Mouse (Mus musculus) splenic B cell, adult 2 months (primary cell): ENCODE data around the gene Gm42420.

Experiments used
- DNase-seq: peaks from one replicate; pipeline ENCODE4 v3.0.0-alpha.2; 2011; ENCODE audit warnings: low read depth, low spot score
- H3K27me3 ChIP-seq: 2 replicates; pipeline ENCODE4 v1.6.1; 2012; ENCODE audit warnings: mild to moderate bottlenecking, low read length, moderate library complexity, mixed read lengths; ENCODE audit not compliant: control insufficient read depth, poor library complexity, insufficient read depth, severe bottlenecking
- H3K36me3 ChIP-seq: 2 replicates; pipeline ENCODE4 v1.6.1; 2012; ENCODE audit warnings: mild to moderate bottlenecking, low read length, moderate library complexity, mixed read lengths; ENCODE audit not compliant: control insufficient read depth, poor library complexity, insufficient read depth, severe bottlenecking

Gm42420 gene

GRCm38 (mm10) chr6:39585517-39585916 lies at the start of gene Gm42420:
Gene Gm42420 (plus strand): TSS chr6:39585753.
- Histone ChIP-seq H3K36me3 (peaks cover 7% of the 10 kb centered on the region), H3K27me3 (no peaks in the 10 kb centered on the region)
- no peak for DNase-seq

- no peaks in the 10 kb centered on the region for H3K36me3 ChIP-seq
- H3K27me3 ChIP-seq = no peaks in the 10 kb centered on the region
- DNase-seq = no peak
These were observed 48.9 kb upstream of the Gm42420 start for GRCm38 (mm10) chr6:39536621-39537020.

- H3K36me3 ChIP-seq = no peaks in the 10 kb centered on the region
- no peak for DNase-seq
- no peaks in the 10 kb centered on the region for H3K27me3 ChIP-seq
These were observed 48.3 kb upstream of the Gm42420 start for GRCm38 (mm10) chr6:39537276-39537675.

GRCm38 (mm10) chr6:39538227-39538626 lies 47.3 kb upstream of the Gm42420 start:
- H3K36me3 ChIP-seq = no peaks in the 10 kb centered on the region
- H3K27me3 ChIP-seq = no peaks in the 10 kb centered on the region
- DNase-seq = no peak

GRCm38 (mm10) chr6:39539679-39540155 lies 45.8 kb upstream of the Gm42420 start:
- H3K36me3 ChIP-seq = no peaks in the 10 kb centered on the region
- no peak for DNase-seq
- no peaks in the 10 kb centered on the region for H3K27me3 ChIP-seq

GRCm38 (mm10) chr6:39540563-39540962 lies 45.0 kb upstream of the Gm42420 start:
- no peaks in the 10 kb centered on the region for H3K27me3 ChIP-seq
- no peak for DNase-seq
- H3K36me3 ChIP-seq = no peaks in the 10 kb centered on the region

GRCm38 (mm10) chr6:39542631-39543597 lies 42.6 kb upstream of the Gm42420 start:
- no peak for DNase-seq
- Histone ChIP-seq H3K36me3 (no peaks in the 10 kb centered on the region), H3K27me3 (no peaks in the 10 kb centered on the region)

- no peak for DNase-seq
- no peaks in the 10 kb centered on the region for H3K27me3 ChIP-seq
- no peaks in the 10 kb centered on the region for H3K36me3 ChIP-seq
These were observed 41.7 kb upstream of the Gm42420 start for GRCm38 (mm10) chr6:39543769-39544420.

GRCm38 (mm10) chr6:39545474-39545873 lies 40.1 kb upstream of the Gm42420 start:
- Histone ChIP-seq H3K27me3 (no peaks in the 10 kb centered on the region), H3K36me3 (no peaks in the 10 kb centered on the region)
- DNase-seq = no peak

- H3K27me3 ChIP-seq = no peaks in the 10 kb centered on the region
- no peaks in the 10 kb centered on the region for H3K36me3 ChIP-seq
- no peak for DNase-seq
These were observed 37.5 kb upstream of the Gm42420 start for GRCm38 (mm10) chr6:39548030-39548429.

GRCm38 (mm10) chr6:39551981-39552636 lies 33.4 kb upstream of the Gm42420 start:
- no peaks in the 10 kb centered on the region for H3K27me3 ChIP-seq
- no peaks in the 10 kb centered on the region for H3K36me3 ChIP-seq

GRCm38 (mm10) chr6:39554888-39555647 lies 30.5 kb upstream of the Gm42420 start:
- H3K27me3 ChIP-seq = no peaks in the 10 kb centered on the region
- DNase-seq = no peak

More at GRCm38 (mm10) chr6:39551981-39552636, 33.4 kb upstream of the Gm42420 start:
- DNase-seq = peak; percentile 18

GRCm38 (mm10) chr6:39555648-39555945 lies 30.0 kb upstream of the Gm42420 start:
- Histone ChIP-seq H3K36me3 (no peaks in the 10 kb centered on the region), H3K27me3 (no peaks in the 10 kb centered on the region)
- no peak for DNase-seq

More at GRCm38 (mm10) chr6:39554888-39555647, 30.5 kb upstream of the Gm42420 start:
- no peaks in the 10 kb centered on the region for H3K36me3 ChIP-seq

- H3K36me3 ChIP-seq = no peaks in the 10 kb centered on the region
- no peaks in the 10 kb centered on the region for H3K27me3 ChIP-seq
- DNase-seq = no peak
These were observed 28.5 kb upstream of the Gm42420 start for GRCm38 (mm10) chr6:39556900-39557659.
